Mouse (Mus musculus) activated CD4-positive, CD25-positive, alpha-beta regulatory T cell, adult 4 months (primary cell): Measurements from ENCODE around the gene Eif4e. TPM values are rescaled to one million over a fixed set of nuclear protein-coding genes. Genes with fewer than 3 reads are reported as not detected.

Source experiments
- ATAC-seq: one replicate; pipeline ENCODE4 v1.8.0; 2017
- polyA plus RNA-seq, 2 experiments: library from polyadenylated mRNA; unstranded; fragments of 100-300 nt; shearing (Covaris generic); gene quantifications; one replicate each; pipeline ENCODE4 v1.2.1; 2017

Gene Eif4e
- polyA plus RNA-seq, 2 experiments from 2014 or later: 246 to 346 TPM

DNA sequence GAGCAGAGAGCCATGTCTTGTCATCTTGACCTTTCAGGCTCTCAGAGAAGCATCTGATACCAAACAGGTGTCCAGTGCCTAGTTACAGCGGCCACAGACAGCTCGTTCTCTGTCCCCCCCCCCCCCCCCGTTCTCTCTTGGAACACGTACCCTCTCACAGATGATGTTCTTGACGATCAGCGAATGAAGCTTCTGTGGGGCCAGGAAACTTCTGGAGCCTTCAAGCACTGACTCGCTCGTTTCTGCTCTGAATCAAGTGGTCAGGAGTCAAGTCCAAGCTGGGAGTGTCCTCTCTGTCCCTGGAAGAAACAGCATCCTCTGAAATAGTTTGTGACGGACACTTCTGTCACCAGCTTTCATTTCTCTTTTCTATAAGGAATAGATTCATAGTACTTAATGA lies 62.0 kb downstream of the Eif4e start:
- no peak for ATAC-seq

DNA sequence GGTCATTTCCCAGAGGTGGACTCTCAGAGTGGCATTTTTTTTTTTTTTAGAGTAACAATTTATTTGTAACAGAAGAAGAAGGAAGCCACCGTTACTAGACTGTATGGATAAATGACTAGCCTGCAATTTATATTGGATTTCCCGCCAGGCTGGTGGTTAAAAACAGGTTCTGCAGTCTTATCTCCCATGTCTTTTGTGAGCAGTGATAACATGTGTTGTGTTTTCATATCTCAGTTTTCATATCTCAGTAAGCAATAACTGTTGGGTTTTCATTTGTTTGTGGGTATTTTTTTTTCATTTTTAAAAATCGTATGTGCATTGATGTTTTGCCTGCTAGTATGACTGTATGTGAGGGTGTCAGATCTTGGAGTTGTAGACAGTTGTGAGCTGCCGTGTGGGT lies 65.0 kb downstream of the Eif4e start:
- ATAC-seq: no peak

DNA sequence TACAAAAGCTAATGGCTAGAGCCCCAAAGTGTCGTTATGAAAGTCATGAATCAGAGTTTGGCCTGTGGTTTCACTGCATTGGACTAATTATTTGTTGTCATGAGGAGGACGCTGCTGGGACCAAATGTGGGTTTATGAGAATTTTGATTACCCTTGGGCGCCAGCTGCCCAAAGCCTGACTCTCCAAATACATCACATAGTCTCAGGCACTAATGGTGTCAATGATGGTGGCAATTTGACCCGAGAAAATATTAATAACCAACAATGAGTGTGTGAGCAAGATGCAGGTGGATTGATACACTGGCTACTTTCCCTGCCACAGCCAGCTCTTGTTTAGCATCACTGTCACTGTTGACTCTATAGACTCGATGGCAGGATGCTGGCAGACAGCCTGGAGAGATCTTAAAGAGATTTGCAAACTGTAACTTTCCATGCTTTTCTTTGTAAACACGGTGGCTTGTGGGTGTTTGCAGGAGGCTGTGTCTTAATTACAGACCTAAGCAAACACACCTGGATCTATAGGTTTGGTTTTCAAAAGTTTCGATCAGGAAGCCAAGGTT lies 65.9 kb downstream of the Eif4e start:
- ATAC-seq: no peak

DNA sequence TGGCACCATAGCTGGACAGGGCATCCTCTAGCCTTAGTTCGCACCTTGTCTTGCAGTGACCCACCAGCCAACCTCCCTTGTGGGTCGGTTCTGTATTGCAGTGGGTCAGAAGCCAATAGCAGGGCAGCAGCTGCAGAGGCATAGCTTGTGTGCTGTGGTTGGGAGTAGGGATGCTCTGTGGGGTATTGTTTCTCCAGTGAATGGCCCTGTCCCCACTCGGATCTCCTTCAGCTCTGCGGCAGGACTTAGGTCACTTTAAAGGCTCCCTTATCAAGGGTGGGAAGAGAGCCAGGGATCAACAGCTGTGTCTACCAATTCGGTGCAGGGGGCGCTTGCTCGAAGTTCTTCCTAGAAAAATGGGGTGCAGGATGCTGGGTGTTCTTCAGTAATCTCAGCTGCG lies 67.2 kb downstream of the Eif4e start:
- no peak for ATAC-seq

DNA sequence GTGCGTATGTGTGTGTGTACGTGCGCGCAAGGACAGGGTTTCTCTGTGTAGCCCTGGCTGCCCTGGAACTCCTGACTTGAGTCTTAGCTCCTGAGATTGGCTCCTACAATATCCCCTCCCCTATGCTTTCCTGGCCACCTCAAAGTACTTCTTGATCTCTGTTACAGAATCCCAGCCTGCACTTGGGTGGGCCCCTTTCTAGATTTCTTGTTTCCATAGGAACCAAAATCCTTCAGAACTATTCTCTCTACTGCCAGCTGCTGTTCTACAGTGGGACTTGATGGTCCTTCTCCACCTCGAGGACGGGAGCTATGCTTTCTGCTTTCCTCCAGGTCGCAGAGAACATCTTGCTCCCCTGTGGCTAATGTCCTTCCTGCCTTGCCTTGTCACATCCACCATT lies 67.9 kb downstream of the Eif4e start:
- no peak for ATAC-seq

DNA sequence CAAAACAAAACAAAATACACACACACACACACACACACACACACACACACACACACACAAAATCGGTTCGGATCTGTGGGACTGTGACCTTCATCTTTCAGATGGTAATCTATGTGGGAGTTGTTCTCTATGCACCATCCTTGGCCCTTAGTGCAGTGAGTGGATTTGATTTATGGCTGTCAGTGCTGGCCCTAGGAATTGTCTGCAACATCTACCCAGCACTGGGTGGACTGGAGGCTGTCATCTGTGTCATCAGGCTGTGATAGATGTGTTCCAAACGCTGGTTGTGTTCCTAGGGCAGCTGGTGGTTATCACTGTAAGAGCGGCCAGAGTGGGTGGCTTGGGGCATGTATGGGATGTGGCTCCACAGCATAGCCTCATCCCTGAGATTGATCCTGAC lies 75.1 kb downstream of the Eif4e start:
- no peak for ATAC-seq

DNA sequence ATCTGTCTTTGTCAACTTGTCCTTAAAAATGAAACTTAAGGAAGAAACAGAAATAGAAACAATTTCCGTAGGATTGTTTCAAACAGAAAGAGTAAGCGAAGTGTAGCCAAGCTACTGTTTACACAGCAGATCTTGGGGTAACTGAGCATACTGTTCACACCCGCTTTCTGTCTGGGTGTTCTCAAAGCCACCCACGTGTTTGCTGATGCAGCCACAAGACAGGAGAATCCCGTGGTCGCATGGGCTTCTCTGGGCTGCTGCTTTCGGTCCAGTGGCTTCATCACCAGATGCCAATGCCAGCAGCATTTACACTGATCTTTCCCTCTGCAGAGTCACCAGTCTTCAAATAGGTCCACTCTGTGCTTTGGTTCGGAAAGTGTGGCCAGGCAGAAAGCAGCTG lies 79.2 kb downstream of the Eif4e start:
- no peak for ATAC-seq

DNA sequence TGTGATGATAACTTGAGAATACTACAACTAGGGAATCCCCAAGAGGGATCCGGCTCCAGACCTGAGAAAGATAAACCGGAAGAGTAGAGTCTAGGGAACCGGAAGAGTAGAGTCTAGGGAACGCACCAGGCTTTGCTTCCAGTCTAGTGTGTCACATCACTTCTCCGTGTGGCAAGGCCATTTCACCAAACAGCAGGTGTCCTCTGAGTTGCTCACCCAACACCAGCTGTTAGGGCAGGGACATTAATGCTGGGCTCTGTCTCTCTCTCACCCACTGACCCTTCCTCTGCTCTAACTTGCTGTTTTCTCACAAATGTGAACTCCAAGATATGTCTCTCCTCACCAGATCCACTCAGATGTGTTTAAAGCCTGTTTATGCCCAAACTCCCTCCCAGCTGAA lies 82.7 kb downstream of the Eif4e start:
- ATAC-seq: no peak

Other genes starting within 250 kb of the Eif4e start
- not detected for gene Adh6a, start 212.9 kb upstream of the Eif4e start, polyA plus RNA-seq
- gene Adh6b, start 184.4 kb upstream of the Eif4e start, polyA plus RNA-seq: not detected
- gene Adh4, start 110.7 kb upstream of the Eif4e start, polyA plus RNA-seq: under 1 TPM; 0.25 to 0.38 TPM
- gene Adh5, start 83.1 kb upstream of the Eif4e start, polyA plus RNA-seq: 100 to 1,000 TPM; 117 to 122 TPM
- gene Metap1, start 36.7 kb upstream of the Eif4e start, polyA plus RNA-seq: 10 to 100 TPM; 32.0 to 33.3 TPM
- gene Tspan5, start 216.0 kb downstream of the Eif4e start, polyA plus RNA-seq: 1 to 10 TPM; 5.3 to 7.3 TPM